Mouse (Mus musculus) spleen, adult 2 months (tissue): ENCODE measurements at regions not wholly inside any gene's neighbourhood (a gene's known extent, or its start where the extent isn't known, plus 50 kb on each side); places are given as distances from the start of the nearest gene placed in this dataset.

ENCODE experiments used
- CTCF ChIP-seq: fragments of 200-500 bp; IDR thresholded peaks from 2 replicates; pipeline ENCODE4 v1.5.1; 2011; ENCODE audit warnings: mild to moderate bottlenecking, inconsistent platforms; ENCODE audit not compliant: insufficient read depth, insufficient read length, insufficient replicate concordance; ENCODE audit errors: extremely low read depth
- POLR2A ChIP-seq: fragments of 200-500 bp; IDR thresholded peaks from 2 replicates; pipeline ENCODE4 v1.6.1; 2011; ENCODE audit warnings: low read depth, low read length, inconsistent platforms

DNA sequence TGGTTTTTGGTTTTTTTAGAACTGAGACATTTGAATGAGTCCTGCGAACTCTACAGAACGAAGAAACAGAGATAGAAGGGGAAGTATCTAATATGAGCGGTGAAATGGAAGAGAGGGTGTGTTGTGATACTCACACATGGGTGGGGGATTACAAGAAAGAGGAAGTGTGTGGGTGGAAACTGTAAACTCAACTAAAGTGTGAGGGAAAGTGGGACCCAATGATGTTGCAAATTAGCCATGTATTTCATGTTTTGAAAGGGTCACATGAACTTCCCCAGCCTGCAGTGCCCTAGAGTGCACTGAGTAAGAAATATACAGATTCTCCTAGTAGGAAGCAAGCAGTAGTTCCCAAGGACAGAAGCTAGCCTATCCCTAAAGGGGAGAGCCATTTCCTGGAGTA is 524.3 kb upstream of the Cdh5 start:
- TF ChIP-seq CTCF (no peak), POLR2A (no peak)
